Mouse (Mus musculus) testis, adult 2 months (tissue): ENCODE measurements around the gene Nav1.

ENCODE experiments used
- CTCF ChIP-seq: fragments of 200-500 bp; IDR thresholded peaks from 2 replicates; pipeline ENCODE4 v1.5.1; 2012; ENCODE audit warnings: low read depth, mild to moderate bottlenecking, inconsistent platforms, low read length, moderate library complexity; ENCODE audit not compliant: control insufficient read depth, insufficient read depth, insufficient replicate concordance
- POLR2A ChIP-seq: fragments of 200-500 bp; IDR thresholded peaks from 2 replicates; pipeline ENCODE4 v1.6.1; 2012; ENCODE audit warnings: low read depth, mild to moderate bottlenecking, inconsistent platforms, low read length, moderate library complexity; ENCODE audit not compliant: control insufficient read depth

- TF ChIP-seq POLR2A: no peak
- TF ChIP-seq CTCF: no peak
Measured at GRCm38 (mm10) chr1:135399466-135399865, 207.6 kb downstream of the Nav1 start.
